Mouse (Mus musculus) heart, adult 8-10 months (tissue): ENCODE data around the gene Omt2a. TPM values are rescaled to one million over a fixed set of nuclear protein-coding genes. Genes with fewer than 3 reads are reported as not detected.
A peak's percentile ranks its signal among the peaks of the same experiment; 100 is the strongest.
"Not testable (repeated sequence)": the region's sequence is repeated elsewhere in the genome, so short reads cannot be mapped to it uniquely, and the experiment has no call there.

ENCODE experiments used
- DNase-seq: peaks from one replicate; pipeline ENCODE4 v3.0.0; 2022; ENCODE audit warnings: low spot score
- total RNA-seq, 4 experiments: library from RNA; stranded (reverse); gene quantifications; 2 replicates each; pipeline ENCODE4 v1.2.4; 2022

The Omt2a gene
- not detected for total RNA-seq

GRCm38 (mm10) chr9:78314696-78315095 lies at the start of gene Omt2a:
TSS of gene Omt2a (minus strand) at chr9:78314796.
- DNase-seq, result no peak

- no peak for DNase-seq
Observed at GRCm38 (mm10) chr9:78363374-78363773, 48.8 kb upstream of the Omt2a start.

- DNase-seq, result no peak
Observed at GRCm38 (mm10) chr9:78360484-78360872, 45.9 kb upstream of the Omt2a start.

- no peak for DNase-seq
Observed at GRCm38 (mm10) chr9:78359750-78360483, 45.3 kb upstream of the Omt2a start.

GRCm38 (mm10) chr9:78358053-78358452 lies 43.5 kb upstream of the Omt2a start:
- DNase-seq, result peak; percentile 44

- DNase-seq, result no peak
Observed at GRCm38 (mm10) chr9:78355611-78356010, 41.0 kb upstream of the Omt2a start, which contains the start of gene Gsta2. TSS of gene Gsta2 (minus strand) at chr9:78355788.

- DNase-seq, result peak; percentile 5
Observed at GRCm38 (mm10) chr9:78354665-78355578, 40.3 kb upstream of the Omt2a start.

- DNase-seq, result no peak
Observed at GRCm38 (mm10) chr9:78351504-78352220, 37.1 kb upstream of the Omt2a start.

GRCm38 (mm10) chr9:78350007-78350406 lies 35.4 kb upstream of the Omt2a start:
- not testable (repeated sequence) for DNase-seq

- not testable (repeated sequence) for DNase-seq
Observed at GRCm38 (mm10) chr9:78349141-78349540, 34.5 kb upstream of the Omt2a start.

- peak; percentile 10 for DNase-seq
Observed at GRCm38 (mm10) chr9:78348206-78349004, 33.8 kb upstream of the Omt2a start.

- DNase-seq, result no peak
Observed at GRCm38 (mm10) chr9:78347004-78347403, 32.4 kb upstream of the Omt2a start.

GRCm38 (mm10) chr9:78345235-78345634 lies 30.6 kb upstream of the Omt2a start:
- DNase-seq, result not testable (repeated sequence)

GRCm38 (mm10) chr9:78343055-78343454 lies 28.5 kb upstream of the Omt2a start:
- not testable (repeated sequence) for DNase-seq

- DNase-seq, result not testable (repeated sequence)
Observed at GRCm38 (mm10) chr9:78342494-78342893, 27.9 kb upstream of the Omt2a start.

GRCm38 (mm10) chr9:78340324-78340723 lies 25.7 kb upstream of the Omt2a start:
- peak; percentile 2 for DNase-seq

GRCm38 (mm10) chr9:78337050-78337449 lies 22.5 kb upstream of the Omt2a start:
- not testable (repeated sequence) for DNase-seq

GRCm38 (mm10) chr9:78327289-78327688 lies 12.7 kb upstream of the Omt2a start, which contains the start of gene Omt2b:
TSS of gene Omt2b (plus strand) at chr9:78327589.
- DNase-seq, result not testable (repeated sequence)

- DNase-seq, result no peak
Observed at GRCm38 (mm10) chr9:78319499-78319898, 4.9 kb upstream of the Omt2a start.

- DNase-seq, result not testable (repeated sequence)
Observed at GRCm38 (mm10) chr9:78308122-78308521, 6.5 kb downstream of the Omt2a start.

GRCm38 (mm10) chr9:78299143-78299542 lies 15.5 kb downstream of the Omt2a start:
- DNase-seq, result not testable (repeated sequence)
